Mouse (Mus musculus) CH12.LX (cell line): ENCODE data around the gene Baiap2l2. TPM values are rescaled to one million over a fixed set of nuclear protein-coding genes. Genes with fewer than 3 reads are reported as not detected.

Source experiments
- DNase-seq: peaks from one replicate; pipeline ENCODE4 v3.0.0-alpha.2; 2013; ENCODE audit errors: extremely low read depth
- H3K27ac ChIP-seq: 2 replicates; pipeline ENCODE4 v1.5.1; 2012; ENCODE audit warnings: low read depth, mild to moderate bottlenecking, control low read depth, moderate library complexity; ENCODE audit not compliant: insufficient read depth
- H3K27me3 ChIP-seq: replicated peaks from 2 replicates; pipeline ENCODE3; 2012; ENCODE audit warnings: inconsistent platforms
- H3K36me3 ChIP-seq, 2 experiments: replicated peaks in 1 of 2; 2 replicates each; pipeline versions ENCODE3 to v1.6.1; 2012; ENCODE audit warnings: inconsistent platforms in 1 of 2, low read length in 1 of 2, mild to moderate bottlenecking in 1 of 2, mixed read lengths in 1 of 2, moderate library complexity in 1 of 2; ENCODE audit not compliant: control insufficient read depth in 1 of 2, insufficient read depth in 1 of 2
- H3K4me1 ChIP-seq, 2 experiments: 2 replicates each; pipeline ENCODE4 v1.6.1; 2012; ENCODE audit warnings: inconsistent platforms in 1 of 2, moderate library complexity in 1 of 2; ENCODE audit not compliant: insufficient read depth in 2 of 2, control insufficient read depth in 1 of 2
- H3K4me2 ChIP-seq: 2 replicates; pipeline ENCODE4 v1.6.1; 2012; ENCODE audit warnings: low read depth, mild to moderate bottlenecking, control low read depth; ENCODE audit not compliant: poor library complexity, insufficient read depth, severe bottlenecking
- H3K4me3 ChIP-seq, 3 experiments: fragments of 150-350 bp in 1 of 3; sonication (generic) in 1 of 3; replicated peaks in 1 of 3; 2 replicates each; pipeline versions ENCODE3 to v1.5.1; 2011 to 2012; ENCODE audit warnings: low read depth in 2 of 3, low read length in 2 of 3, mild to moderate bottlenecking in 2 of 3, moderate library complexity in 2 of 3, control low read depth in 1 of 3, improper control_type of control experiment in 1 of 3, inconsistent platforms in 1 of 3, mixed read lengths in 1 of 3; ENCODE audit not compliant: poor library complexity in 1 of 3
- H3K79me2 ChIP-seq: replicated peaks from 2 replicates; pipeline ENCODE4 v1.6.1; 2012; ENCODE audit warnings: mild to moderate bottlenecking, moderate library complexity; ENCODE audit not compliant: control insufficient read depth, poor library complexity, insufficient read depth, severe bottlenecking; ENCODE audit errors: extremely low read depth
- H3K9ac ChIP-seq: 2 replicates; pipeline ENCODE4 v1.6.1; 2012; ENCODE audit warnings: low read depth, mild to moderate bottlenecking, control low read depth, moderate library complexity; ENCODE audit not compliant: insufficient read depth
- H3K9me3 ChIP-seq: replicated peaks from 2 replicates; pipeline ENCODE3; 2012; ENCODE audit warnings: low read length, inconsistent platforms, mixed read lengths
- BHLHE40 ChIP-seq: IDR thresholded peaks from 2 replicates; pipeline ENCODE4 v1.6.1; 2011; ENCODE audit warnings: mild to moderate bottlenecking, low read depth, low read length, improper control_type of control experiment
- CHD1 ChIP-seq: IDR thresholded peaks from 2 replicates; pipeline ENCODE4 v1.6.1; 2012; ENCODE audit warnings: low read depth, low read length, improper control_type of control experiment, inconsistent platforms
- CHD2 ChIP-seq: IDR thresholded peaks from 2 replicates; pipeline ENCODE4 v1.6.1; 2011; ENCODE audit warnings: low read length, improper control_type of control experiment
- CTCF ChIP-seq, 2 experiments: IDR thresholded peaks in 1 of 2; conservative IDR thresholded peaks in 1 of 2; 2 replicates each; pipeline ENCODE4 v1.5.1; 2011 to 2012; ENCODE audit warnings: low read depth in 2 of 2, low read length in 2 of 2, improper control_type of control experiment in 1 of 2, inconsistent platforms in 1 of 2, mild to moderate bottlenecking in 1 of 2, moderate library complexity in 1 of 2
- E2F4 ChIP-seq: IDR thresholded peaks from 2 replicates; pipeline ENCODE4 v1.6.1; 2011; ENCODE audit warnings: low read depth, low read length, improper control_type of control experiment; ENCODE audit not compliant: insufficient replicate concordance
- ELF1 ChIP-seq: IDR thresholded peaks from 2 replicates; pipeline ENCODE4 v1.6.1; 2014; ENCODE audit warnings: low read depth, mild to moderate bottlenecking, inconsistent platforms, low read length, improper control_type of control experiment
- EP300 ChIP-seq: IDR thresholded peaks from 2 replicates; pipeline ENCODE4 v1.6.1; 2011; ENCODE audit warnings: low read length, improper control_type of control experiment
- ETS1 ChIP-seq: conservative IDR thresholded peaks from 2 replicates; pipeline ENCODE4 v1.6.1; 2012; ENCODE audit warnings: low read depth, mild to moderate bottlenecking, inconsistent platforms, low read length, improper control_type of control experiment, moderate library complexity
- GABPA ChIP-seq: IDR thresholded peaks from 2 replicates; pipeline ENCODE4 v1.6.1; 2012; ENCODE audit warnings: low read depth, low read length, improper control_type of control experiment, inconsistent platforms; ENCODE audit not compliant: insufficient replicate concordance
- HCFC1 ChIP-seq: IDR thresholded peaks from 2 replicates; pipeline ENCODE4 v1.6.1; 2012; ENCODE audit warnings: low read depth, mild to moderate bottlenecking, inconsistent platforms, low read length, improper control_type of control experiment
- IRF4 ChIP-seq: IDR thresholded peaks from 2 replicates; pipeline ENCODE4 v1.6.1; 2014; ENCODE audit warnings: low read depth, mild to moderate bottlenecking, inconsistent platforms, low read length, improper control_type of control experiment
- JUN ChIP-seq: IDR thresholded peaks from 2 replicates; pipeline ENCODE4 v1.6.1; 2011; ENCODE audit warnings: low read depth, mild to moderate bottlenecking, low read length, improper control_type of control experiment, moderate library complexity; ENCODE audit not compliant: insufficient read depth
- JUND ChIP-seq: conservative IDR thresholded peaks from 2 replicates; pipeline ENCODE4 v1.6.1; 2011; ENCODE audit warnings: low read depth, low read length, improper control_type of control experiment
- KAT2A ChIP-seq: IDR thresholded peaks from 2 replicates; pipeline ENCODE4 v1.6.1; 2012; ENCODE audit warnings: low read length, improper control_type of control experiment, inconsistent platforms; ENCODE audit not compliant: insufficient replicate concordance
- MAFK ChIP-seq: IDR thresholded peaks from 2 replicates; pipeline ENCODE4 v1.6.1; 2011; ENCODE audit warnings: low read length, improper control_type of control experiment; ENCODE audit not compliant: insufficient replicate concordance
- MAX ChIP-seq: IDR thresholded peaks from 2 replicates; pipeline ENCODE4 v1.6.1; 2011; ENCODE audit warnings: low read length, improper control_type of control experiment
- MAZ ChIP-seq: IDR thresholded peaks from 2 replicates; pipeline ENCODE4 v1.6.1; 2012; ENCODE audit warnings: low read depth, mild to moderate bottlenecking, inconsistent platforms, low read length, improper control_type of control experiment, moderate library complexity
- MEF2A ChIP-seq: IDR thresholded peaks from 2 replicates; pipeline ENCODE4 v1.6.1; 2014; ENCODE audit warnings: low read depth, mild to moderate bottlenecking, inconsistent platforms, low read length, improper control_type of control experiment, borderline replicate concordance
- MXI1 ChIP-seq: IDR thresholded peaks from 2 replicates; pipeline ENCODE4 v1.6.1; 2011; ENCODE audit warnings: mild to moderate bottlenecking, low read depth, low read length, improper control_type of control experiment
- MYC ChIP-seq: IDR thresholded peaks from 2 replicates; pipeline ENCODE4 v1.6.1; 2011; ENCODE audit warnings: low read depth, mild to moderate bottlenecking, improper control_type of control experiment, low read length
- NELFE ChIP-seq: IDR thresholded peaks from 2 replicates; pipeline ENCODE4 v1.6.1; 2011; ENCODE audit warnings: low read depth, low read length, improper control_type of control experiment
- NRF1 ChIP-seq: IDR thresholded peaks from 2 replicates; pipeline ENCODE4 v1.6.1; 2014; ENCODE audit warnings: low read depth, mild to moderate bottlenecking, inconsistent platforms, low read length, improper control_type of control experiment, moderate library complexity
- PAX5 ChIP-seq: IDR thresholded peaks from 2 replicates; pipeline ENCODE4 v1.6.1; 2012; ENCODE audit warnings: low read length, inconsistent platforms, mixed read lengths
- POLR2A ChIP-seq: IDR thresholded peaks from 2 replicates; pipeline ENCODE4 v1.6.1; 2011; ENCODE audit warnings: low read depth, mild to moderate bottlenecking, improper control_type of control experiment, low read length
- POLR2AphosphoS2 ChIP-seq: IDR thresholded peaks from 2 replicates; pipeline ENCODE4 v1.6.1; 2011; ENCODE audit warnings: low read depth, low read length, improper control_type of control experiment
- RAD21 ChIP-seq: IDR thresholded peaks from 2 replicates; pipeline ENCODE4 v1.6.1; 2011; ENCODE audit warnings: low read depth, mild to moderate bottlenecking, low read length, improper control_type of control experiment, moderate library complexity
- RCOR1 ChIP-seq: conservative IDR thresholded peaks from 2 replicates; pipeline ENCODE4 v1.6.1; 2012; ENCODE audit warnings: low read depth, mild to moderate bottlenecking, inconsistent platforms, low read length, improper control_type of control experiment
- SIN3A ChIP-seq: IDR thresholded peaks from 2 replicates; pipeline ENCODE4 v1.6.1; 2012; ENCODE audit warnings: low read length, improper control_type of control experiment, inconsistent platforms
- SMC3 ChIP-seq: IDR thresholded peaks from 2 replicates; pipeline ENCODE4 v1.6.1; 2011; ENCODE audit warnings: low read depth, low read length, improper control_type of control experiment
- TBP ChIP-seq: conservative IDR thresholded peaks from 2 replicates; pipeline ENCODE4 v1.6.1; 2011; ENCODE audit warnings: low read depth, low read length, improper control_type of control experiment
- TCF12 ChIP-seq: IDR thresholded peaks from 2 replicates; pipeline ENCODE4 v1.6.1; 2014; ENCODE audit warnings: low read depth, mild to moderate bottlenecking, inconsistent platforms, low read length, improper control_type of control experiment
- UBTF ChIP-seq: IDR thresholded peaks from 2 replicates; pipeline ENCODE4 v1.6.1; 2012; ENCODE audit warnings: low read depth, mild to moderate bottlenecking, inconsistent platforms, low read length, improper control_type of control experiment, moderate library complexity
- USF1 ChIP-seq: IDR thresholded peaks from 2 replicates; pipeline ENCODE4 v1.6.1; 2014; ENCODE audit warnings: low read depth, mild to moderate bottlenecking, inconsistent platforms, low read length, improper control_type of control experiment
- USF2 ChIP-seq: conservative IDR thresholded peaks from 2 replicates; pipeline ENCODE4 v1.6.1; 2011; ENCODE audit warnings: low read depth, low read length, improper control_type of control experiment
- ZC3H11A ChIP-seq: IDR thresholded peaks from 2 replicates; pipeline ENCODE4 v1.6.1; 2012; ENCODE audit warnings: low read depth, mild to moderate bottlenecking, inconsistent platforms, low read length, improper control_type of control experiment
- ZKSCAN1 ChIP-seq: IDR thresholded peaks from 2 replicates; pipeline ENCODE4 v1.6.1; 2012; ENCODE audit warnings: low read depth, inconsistent platforms, low read length, improper control_type of control experiment, borderline replicate concordance
- ZMIZ1 ChIP-seq: IDR thresholded peaks from 2 replicates; pipeline ENCODE4 v1.6.1; 2012; ENCODE audit warnings: low read depth, mild to moderate bottlenecking, inconsistent platforms, low read length, improper control_type of control experiment
- ZNF384 ChIP-seq: IDR thresholded peaks from 2 replicates; pipeline ENCODE4 v1.6.1; 2012; ENCODE audit warnings: low read depth, low read length, improper control_type of control experiment, inconsistent platforms
- dilution Hi-C: fragments of 300-500 bp; cut with MboI; formaldehyde crosslinking; loops from 2 replicates; pipeline ENCODE4 v1.14.3; 2020; ENCODE audit warnings: low sequenced_read_pairs; ENCODE audit not compliant: extremely low pct_unique_long_range_greater_than_20kb, extremely low pct_ligation_motif_present
- in situ Hi-C: fragments of 300-500 bp; cut with MboI; formaldehyde crosslinking; loops from 3 replicates; pipeline ENCODE4 v1.14.3; 2019; ENCODE audit warnings: low sequenced_read_pairs, low pct_ligation_motif_present, low pct_unique_long_range_greater_than_20kb, mixed read lengths
- polyA plus RNA-seq: library from polyadenylated mRNA; unstranded; fragments of >175 nt; gene quantifications from 2 replicates; pipeline ENCODE4 v1.2.1, GENCODE M21; 2012; ENCODE audit warnings: low read depth; ENCODE audit not compliant: insufficient read length
- total RNA-seq, 2 experiments: library from RNA; depleted of rRNA; stranded (reverse); fragments of 300-350 nt in 1 of 2; fragments of >200 nt in 1 of 2; gene quantifications; 2 replicates each; pipeline ENCODE4 v1.2.3; 2012 to 2014

Gene Baiap2l2
- total and polyA plus RNA-seq, 3 experiments = 0.84 to 1.5 TPM; not detected in 1

GRCm38 (mm10) chr15:79328058-79328938 is 43.0 kb upstream of the Baiap2l2 start, which contains the start of gene Pla2g6:
Pla2g6 (minus strand) TSS chr15:79328390.
- peak within 1 kb of the TSS; percentile 91 for H3K9ac ChIP-seq
- dilution Hi-C loops = no loop called here
- TF ChIP-seq RAD21 = no peak
- peak; percentile 99 for TF ChIP-seq ELF1
- peak; percentile 98 for TF ChIP-seq MAFK
- TF ChIP-seq KAT2A = peak; percentile 46; the same call in 1 of the 2 replicates
- TF ChIP-seq ETS1 = peak; percentile 76
- TF ChIP-seq POLR2A = peak; percentile 65
- TF ChIP-seq NELFE = no peak; the same call in none of the 2 replicates
- TF ChIP-seq USF2 = peak; percentile 73
- TF ChIP-seq CHD2 = no peak; the same call in 1 of the 2 replicates
- no peak for TF ChIP-seq E2F4
- TF ChIP-seq MAZ = peak; percentile 52; the same call in 1 of the 2 replicates
- TF ChIP-seq RCOR1 = no peak
- peak; percentile 9; the same call in 1 of the 2 replicates for TF ChIP-seq SIN3A
- peak; percentile 89 for TF ChIP-seq USF1
- no peak for TF ChIP-seq UBTF
- no peak for TF ChIP-seq EP300
- peak; percentile 32; the same call in 1 of the 2 replicates for TF ChIP-seq TCF12
- peak; percentile 54; the same call in 1 of the 2 replicates for TF ChIP-seq IRF4
- no peak for TF ChIP-seq MXI1
- peak; percentile 64 for TF ChIP-seq NRF1
- peak; percentile 99 for TF ChIP-seq MAX
- no peak; the same call in 1 of the 2 replicates for TF ChIP-seq JUND
- peak; percentile 84 for TF ChIP-seq HCFC1
- TF ChIP-seq TBP = no peak
- no peak for TF ChIP-seq SMC3
- no peak for TF ChIP-seq PAX5
- no peak; the same call in 1 of the 2 replicates for TF ChIP-seq CHD1
- TF ChIP-seq ZMIZ1 = no peak
- no peak for TF ChIP-seq POLR2AphosphoS2
- TF ChIP-seq JUN = no peak
- TF ChIP-seq MYC = peak; percentile 99
- TF ChIP-seq ZKSCAN1 = no peak
- TF ChIP-seq ZNF384 = peak; percentile 93
- no peak for TF ChIP-seq CTCF (conservative IDR thresholded peaks at IDR 0.05 in 1 of 2, IDR thresholded peaks at IDR 0.05 in 1 of 2; ENCODE audit: low read depth in 2 of 2, low read length in 2 of 2)
- TF ChIP-seq BHLHE40 = peak; percentile 69; the same call in 1 of the 2 replicates
- TF ChIP-seq GABPA = no peak
- TF ChIP-seq ZC3H11A = no peak
- peak; percentile 38; the same call in 1 of the 2 replicates for TF ChIP-seq MEF2A
- H3K36me3 ChIP-seq = peaks cover 0 to 3% of the 10 kb centered on the region in 2 experiments
- no peaks in the 10 kb centered on the region for H3K27me3 ChIP-seq
- in situ Hi-C loops = loop anchor here (25.0 kb wide), 1 partner anchor 416 kb away; the partner anchor contains the start of gene Pdxp
- peak; percentile 99 for DNase-seq
- peak within 1 kb of the TSS; percentile 76 to 91 (median 79) for H3K4me3 ChIP-seq
- no peaks in the 10 kb centered on the region for H3K9me3 ChIP-seq
- H3K27ac ChIP-seq = peak within 1 kb of the TSS; percentile 91
- H3K4me2 ChIP-seq = peak within 1 kb of the TSS; percentile 95
- H3K79me2 ChIP-seq = peaks cover 20% of the 10 kb centered on the region
- H3K4me1 ChIP-seq = peaks cover 20 to 59% of the 10 kb centered on the region in 2 experiments
